Mouse (Mus musculus) embryonic facial prominence, embryonic 13.5 days (tissue): ENCODE data around the gene Serpina16. TPM values are rescaled to one million over a fixed set of nuclear protein-coding genes. Genes with fewer than 3 reads are reported as not detected.
"Not testable (repeated sequence)": the region's sequence is repeated elsewhere in the genome, so short reads cannot be mapped to it uniquely, and the experiment has no call there.

Experiments
- ATAC-seq: fragments of 200-750 bp; cut with Nextera tagmentation; 2 replicates; pipeline ENCODE4 v1.8.0; 2017; ENCODE audit warnings: low read depth; ENCODE audit not compliant: insufficient number of reproducible peaks, insufficient read depth, low FRiP score, low TSS enrichment
- H3K27ac ChIP-seq: fragments of 300-500 bp; sonication (generic); 2 replicates; pipeline ENCODE4 v1.5.1; 2015; ENCODE audit warnings: moderate library complexity, mild to moderate bottlenecking, inconsistent platforms
- H3K27me3 ChIP-seq: fragments of 300-500 bp; sonication (generic); 2 replicates; pipeline ENCODE4 v1.6.1; 2015; ENCODE audit warnings: mild to moderate bottlenecking, inconsistent platforms
- H3K36me3 ChIP-seq: fragments of 300-500 bp; sonication (generic); 2 replicates; pipeline ENCODE4 v1.6.1; 2015; ENCODE audit warnings: mild to moderate bottlenecking, inconsistent platforms
- H3K4me1 ChIP-seq: fragments of 300-500 bp; sonication (generic); 2 replicates; pipeline ENCODE4 v1.6.1; 2015; ENCODE audit warnings: inconsistent platforms
- H3K4me2 ChIP-seq: fragments of 300-500 bp; sonication (generic); 2 replicates; pipeline ENCODE4 v1.6.1; 2015; ENCODE audit warnings: moderate library complexity, mild to moderate bottlenecking, inconsistent platforms
- H3K4me3 ChIP-seq: fragments of 300-500 bp; sonication (generic); 2 replicates; pipeline ENCODE4 v1.5.1; 2015; ENCODE audit warnings: mild to moderate bottlenecking, inconsistent platforms
- H3K9ac ChIP-seq: fragments of 300-500 bp; sonication (generic); 2 replicates; pipeline ENCODE4 v1.6.1; 2015; ENCODE audit warnings: mild to moderate bottlenecking, inconsistent platforms
- H3K9me3 ChIP-seq: fragments of 300-500 bp; sonication (generic); 2 replicates; pipeline ENCODE4 v1.6.1; 2016; ENCODE audit warnings: inconsistent platforms
- whole genome bisulfite sequencing: fragments of 180-500 bp; shearing (Covaris S2); methylation state at CpG from one replicate; pipeline ENCODE4 v1.1.7; 2015; ENCODE audit warnings: mixed read lengths; 5-methylcytosine and 5-hydroxymethylcytosine counted together
- polyA plus RNA-seq: library from polyadenylated mRNA; unstranded; fragments of >200 nt; fragmentation: Nextera tagmentation; extraction: Ambion mirVana; gene quantifications from 2 replicates; pipeline ENCODE4 v1.2.1, GENCODE M21; 2015

Serpina16 gene
- polyA plus RNA-seq, 1 experiment from 2014 or later = not detected

DNA sequence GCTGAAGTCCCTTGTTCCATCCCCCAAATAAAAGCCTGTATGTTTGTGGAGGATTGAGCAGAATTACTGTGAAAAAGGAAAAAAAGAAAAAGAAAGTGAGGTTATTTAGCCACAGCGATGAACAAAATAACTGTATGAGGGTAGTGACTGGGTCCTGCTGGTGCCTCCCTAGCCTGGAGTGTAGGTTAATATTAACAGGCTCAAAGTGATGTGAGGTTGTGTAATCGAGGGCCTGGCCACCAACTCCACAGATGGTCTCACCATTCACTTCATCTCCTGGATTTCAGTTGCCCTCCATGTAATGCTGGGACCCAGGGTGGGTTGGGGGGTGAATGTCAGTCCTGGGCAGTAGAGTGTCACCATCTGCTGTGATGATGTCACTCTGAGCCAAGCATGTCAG lies 5.8 kb upstream of the Serpina16 start:
- Histone ChIP-seq H3K27ac (no peak overlapping the region), H3K9ac (no peak overlapping the region), H3K27me3 (no peaks in the 10 kb centered on the region), H3K4me1 (no peaks in the 10 kb centered on the region), H3K4me3 (no peak overlapping the region), H3K4me2 (no peak overlapping the region), H3K9me3 (no peaks in the 10 kb centered on the region), H3K36me3 (no peaks in the 10 kb centered on the region)
- no peak for ATAC-seq
- whole genome bisulfite sequencing = 80% methylated on average over 2 of the region's 2 CpGs

DNA sequence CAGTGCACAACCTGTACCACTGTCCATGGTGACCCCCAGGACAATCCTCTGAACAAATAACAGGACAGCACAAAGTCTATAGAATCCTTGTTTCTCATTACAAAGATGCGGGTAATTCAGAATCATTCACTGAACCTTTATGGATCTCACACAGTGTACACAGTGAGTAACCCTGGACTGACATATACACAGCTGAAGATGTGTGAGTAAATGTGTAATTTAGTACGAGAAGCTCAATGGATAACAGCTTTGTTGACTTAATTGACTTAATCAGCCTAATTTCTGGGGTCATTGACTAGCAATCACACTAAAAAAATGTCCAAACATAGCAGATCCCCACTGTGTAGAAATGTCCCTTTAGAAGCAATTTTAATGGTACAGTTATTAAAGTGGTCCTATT lies 5.2 kb upstream of the Serpina16 start:
- Histone ChIP-seq H3K27me3 (no peaks in the 10 kb centered on the region), H3K9ac (no peak overlapping the region), H3K36me3 (no peaks in the 10 kb centered on the region), H3K4me2 (no peak overlapping the region), H3K9me3 (no peaks in the 10 kb centered on the region), H3K27ac (no peak overlapping the region), H3K4me3 (no peak overlapping the region), H3K4me1 (no peaks in the 10 kb centered on the region)
- WGBS = 73% methylated on average over 2 of the region's 2 CpGs
- no peak for ATAC-seq

DNA sequence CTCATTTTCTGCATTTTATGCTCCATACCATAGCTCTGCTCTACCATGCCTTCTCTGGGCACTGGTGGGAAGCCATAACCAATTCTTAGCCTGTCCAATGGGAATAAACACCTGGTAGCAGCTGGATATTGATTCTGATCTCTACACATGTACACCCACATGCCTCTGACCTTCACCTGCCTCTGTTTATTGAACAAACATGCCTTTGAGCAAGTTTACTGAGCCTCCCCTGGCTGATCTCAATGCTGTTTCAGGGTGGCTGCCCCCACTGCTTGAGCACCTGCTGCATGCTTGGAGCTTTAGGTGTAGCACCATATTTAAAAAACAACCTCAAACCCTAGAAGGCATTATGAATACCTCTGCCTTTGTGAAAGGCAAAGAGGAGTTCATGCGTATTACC lies 3.9 kb upstream of the Serpina16 start:
- H3K27me3 ChIP-seq, ATAC-seq: not testable (repeated sequence)
- 97% methylated on average over 1 of the region's 1 CpGs for WGBS

DNA sequence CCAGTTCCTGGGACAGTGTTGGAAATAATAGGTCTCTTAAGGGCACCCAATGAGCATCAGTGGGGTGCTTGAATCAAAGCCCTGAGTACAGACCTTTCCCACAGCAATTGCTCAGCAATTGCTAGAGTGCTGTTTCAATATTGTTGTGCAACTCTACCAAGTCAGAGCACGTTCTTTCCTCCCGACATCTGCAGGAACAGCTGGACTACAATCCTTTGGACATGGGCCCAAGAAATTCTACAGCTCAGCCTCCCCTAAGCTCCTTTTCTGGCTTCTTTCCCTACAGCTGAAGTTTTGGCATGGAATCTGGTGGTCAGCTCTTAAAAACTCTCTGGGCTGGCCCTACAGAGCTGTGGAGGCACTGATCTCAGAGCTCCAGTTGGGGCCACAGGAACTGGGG lies 2.8 kb downstream of the Serpina16 start:
- Histone ChIP-seq H3K4me1 (no peaks in the 10 kb centered on the region), H3K27ac (no peak overlapping the region), H3K4me2 (no peak overlapping the region), H3K27me3 (no peaks in the 10 kb centered on the region), H3K4me3 (no peak overlapping the region), H3K36me3 (no peaks in the 10 kb centered on the region), H3K9me3 (no peaks in the 10 kb centered on the region), H3K9ac (no peak overlapping the region)
- 83% methylated on average over 2 of the region's 2 CpGs for WGBS
- ATAC-seq = no peak

More for the DNA sequence above, 3.9 kb upstream of the Serpina16 start:
- H3K4me3 ChIP-seq, H3K36me3 ChIP-seq, H3K9ac ChIP-seq, H3K27ac ChIP-seq, H3K4me1 ChIP-seq, H3K4me2 ChIP-seq, H3K9me3 ChIP-seq: not testable (repeated sequence)

DNA sequence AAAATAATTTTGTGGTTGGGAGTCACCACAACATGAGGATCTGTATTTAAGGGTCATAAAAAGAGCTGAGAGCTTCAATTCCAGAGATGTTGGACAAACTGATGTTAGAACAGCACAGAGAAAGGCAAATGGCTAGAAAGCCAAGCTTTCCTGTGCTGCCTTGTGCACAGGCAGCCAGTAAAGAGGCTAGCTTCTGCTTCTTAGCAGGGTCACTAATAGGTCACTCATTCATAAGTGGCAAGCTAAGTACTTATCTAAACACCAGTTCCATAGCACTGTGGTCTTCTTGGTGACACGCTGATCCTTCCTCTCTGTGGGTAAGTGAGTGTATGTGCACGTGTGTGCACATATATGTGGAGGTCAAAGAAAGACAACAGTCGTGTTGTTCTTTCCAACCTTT lies 4.5 kb downstream of the Serpina16 start:
- no peak overlapping the region for H3K4me3 ChIP-seq
- no peaks in the 10 kb centered on the region for H3K27me3 ChIP-seq
- no peak for ATAC-seq
- no peak overlapping the region for H3K27ac ChIP-seq
- no peak overlapping the region for H3K9ac ChIP-seq
- H3K36me3 ChIP-seq = no peaks in the 10 kb centered on the region
- H3K4me2 ChIP-seq = no peak overlapping the region
- no peaks in the 10 kb centered on the region for H3K9me3 ChIP-seq
- 77% methylated on average over 3 of the region's 3 CpGs for WGBS
- H3K4me1 ChIP-seq = no peaks in the 10 kb centered on the region

DNA sequence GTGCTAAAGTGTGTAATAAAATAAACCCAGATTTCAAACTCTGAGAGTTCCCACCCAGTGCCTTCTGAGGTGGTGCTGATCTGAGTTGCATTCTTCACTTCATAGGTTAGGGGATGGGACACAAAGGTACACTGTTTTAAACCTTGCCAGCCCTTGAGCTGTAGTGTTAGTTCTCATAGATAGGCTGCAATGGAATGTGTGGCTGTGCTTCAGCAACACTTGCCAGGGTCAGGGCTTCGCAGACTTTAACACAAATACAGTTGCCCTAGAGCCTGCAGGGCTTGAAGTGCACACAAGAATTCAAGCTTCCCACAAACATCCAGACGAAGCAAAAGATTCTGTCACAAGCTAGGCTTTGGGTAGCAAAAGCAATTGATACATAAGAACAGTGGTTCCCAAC lies 5.0 kb downstream of the Serpina16 start:
- WGBS = 55% methylated on average over 2 of the region's 2 CpGs
- Histone ChIP-seq H3K9me3 (no peaks in the 10 kb centered on the region), H3K9ac (no peak overlapping the region), H3K4me1 (no peaks in the 10 kb centered on the region), H3K4me3 (no peak overlapping the region), H3K27me3 (no peaks in the 10 kb centered on the region), H3K27ac (no peak overlapping the region), H3K4me2 (no peak overlapping the region), H3K36me3 (no peaks in the 10 kb centered on the region)
- no peak for ATAC-seq

DNA sequence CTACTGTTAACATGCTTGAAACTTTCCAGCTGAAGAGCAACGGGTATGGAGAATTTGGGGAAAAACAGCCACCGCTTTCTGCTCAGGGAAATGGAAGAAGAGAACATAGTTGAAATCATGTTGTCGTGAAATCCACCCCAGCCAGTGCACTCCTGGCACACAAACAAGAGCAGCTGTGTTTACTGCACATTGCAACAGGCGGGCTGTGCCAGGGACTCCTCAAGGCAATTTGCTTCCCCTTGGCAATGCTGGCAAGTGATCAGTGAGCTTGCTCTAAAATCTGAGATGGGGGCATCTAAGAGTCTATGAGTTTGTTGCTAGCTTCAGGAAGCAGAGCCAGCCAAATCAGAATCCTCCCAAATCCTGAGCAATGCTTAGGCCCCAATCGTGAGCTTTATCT lies 5.6 kb downstream of the Serpina16 start:
- Histone ChIP-seq H3K4me2 (no peak overlapping the region), H3K4me1 (no peaks in the 10 kb centered on the region), H3K27me3 (no peaks in the 10 kb centered on the region), H3K4me3 (no peak overlapping the region), H3K9me3 (no peaks in the 10 kb centered on the region), H3K9ac (no peak overlapping the region), H3K36me3 (no peaks in the 10 kb centered on the region), H3K27ac (no peak overlapping the region; the same call in 1 of the 2 replicates)
- 73% methylated on average over 5 of the region's 5 CpGs for WGBS
- ATAC-seq = no peak

DNA sequence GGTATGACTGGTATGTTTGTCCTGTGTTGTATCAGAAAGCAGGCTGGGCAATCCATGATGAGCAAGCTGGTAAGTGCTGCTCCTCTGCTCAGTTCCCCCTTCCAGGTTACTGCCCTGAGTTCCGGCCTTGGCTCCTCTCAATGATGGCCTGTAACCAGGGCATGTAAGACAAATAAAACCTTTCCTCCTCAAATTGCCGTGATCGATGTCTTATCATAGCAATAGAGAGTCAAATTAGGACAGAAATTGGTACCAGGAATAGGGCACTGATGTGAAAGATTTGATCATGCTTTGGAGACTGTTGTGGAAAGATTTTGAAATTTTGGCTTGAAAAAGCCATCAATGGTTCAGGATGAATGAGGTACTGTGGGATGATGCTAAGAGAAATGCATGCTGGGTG lies 10.7 kb downstream of the Serpina16 start:
- H3K9me3 ChIP-seq = no peaks in the 10 kb centered on the region
- H3K4me3 ChIP-seq = no peak overlapping the region
- WGBS = 93% methylated on average over 3 of the region's 3 CpGs
- ATAC-seq = no peak
- no peaks in the 10 kb centered on the region for H3K4me1 ChIP-seq
- no peak overlapping the region for H3K9ac ChIP-seq
- no peaks in the 10 kb centered on the region for H3K27me3 ChIP-seq
- no peaks in the 10 kb centered on the region for H3K36me3 ChIP-seq
- H3K27ac ChIP-seq = no peak overlapping the region
- H3K4me2 ChIP-seq = no peak overlapping the region

DNA sequence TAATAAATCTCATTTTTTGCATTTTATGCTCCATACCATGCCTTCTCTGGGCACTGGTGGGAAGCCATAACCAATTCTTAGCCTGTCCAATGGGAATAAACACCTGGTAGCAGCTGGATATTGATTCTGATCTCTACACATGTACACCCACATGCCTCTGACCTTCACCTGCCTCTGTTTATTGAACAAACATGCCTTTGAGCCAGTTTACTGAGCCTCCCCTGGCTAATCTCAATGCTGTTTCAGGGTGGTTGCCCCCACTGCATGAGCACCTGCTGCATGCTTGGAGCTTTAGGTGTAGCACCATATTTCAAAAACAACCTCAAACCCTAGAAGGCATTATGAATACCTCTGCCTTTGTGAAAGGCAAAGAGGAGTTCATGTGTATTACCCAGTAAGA lies 13.9 kb downstream of the Serpina16 start:
- H3K4me2 ChIP-seq, H3K27me3 ChIP-seq, H3K9me3 ChIP-seq, H3K9ac ChIP-seq, H3K36me3 ChIP-seq, H3K27ac ChIP-seq, ATAC-seq, H3K4me3 ChIP-seq, H3K4me1 ChIP-seq: not testable (repeated sequence)

DNA sequence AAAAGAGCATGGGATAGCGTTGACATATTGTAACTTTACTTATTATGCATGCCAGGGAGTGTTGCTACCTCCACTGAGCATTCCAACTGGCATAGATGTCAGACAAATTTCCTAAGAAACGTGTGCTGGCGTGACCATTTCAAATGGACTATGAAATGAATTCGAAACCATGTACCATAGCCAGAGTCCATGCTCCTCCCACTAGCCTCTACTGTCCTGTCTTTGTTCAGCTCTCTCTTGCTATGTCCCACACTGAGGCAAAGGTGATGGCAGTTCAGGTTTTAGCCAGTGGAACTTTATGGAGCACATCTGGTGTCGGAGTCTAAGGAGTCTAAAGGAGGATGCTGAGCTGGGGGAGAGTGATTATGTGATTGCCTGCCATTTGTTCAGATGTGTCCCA lies 15.9 kb downstream of the Serpina16 start:
- Histone ChIP-seq H3K4me2 (no peak overlapping the region), H3K4me3 (no peak overlapping the region), H3K9ac (no peak overlapping the region), H3K36me3 (no peaks in the 10 kb centered on the region), H3K27ac (no peak overlapping the region), H3K27me3 (no peaks in the 10 kb centered on the region), H3K4me1 (no peaks in the 10 kb centered on the region), H3K9me3 (no peaks in the 10 kb centered on the region)
- 78% methylated on average over 5 of the region's 5 CpGs for WGBS
- no peak for ATAC-seq

DNA sequence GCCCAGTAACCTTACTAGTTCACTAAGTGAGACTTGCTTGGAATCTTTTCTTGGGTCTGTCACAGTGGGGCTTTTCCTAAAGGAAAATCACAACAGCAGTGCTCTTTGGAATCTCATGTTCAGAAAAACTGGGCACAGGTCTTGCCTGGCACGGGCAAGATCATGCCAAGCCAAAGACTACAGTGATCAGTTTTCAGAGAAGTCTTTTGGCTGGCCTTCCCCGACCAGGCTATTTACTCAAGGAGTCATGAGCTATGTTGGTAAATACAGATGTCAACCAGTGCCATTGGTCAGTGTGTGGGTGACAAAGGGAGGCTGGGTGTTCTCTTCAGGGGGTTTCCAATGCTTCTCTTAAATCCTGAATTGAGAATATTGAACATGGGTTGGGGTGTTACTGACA lies 16.8 kb downstream of the Serpina16 start:
- WGBS = 87% methylated on average over 2 of the region's 2 CpGs

DNA sequence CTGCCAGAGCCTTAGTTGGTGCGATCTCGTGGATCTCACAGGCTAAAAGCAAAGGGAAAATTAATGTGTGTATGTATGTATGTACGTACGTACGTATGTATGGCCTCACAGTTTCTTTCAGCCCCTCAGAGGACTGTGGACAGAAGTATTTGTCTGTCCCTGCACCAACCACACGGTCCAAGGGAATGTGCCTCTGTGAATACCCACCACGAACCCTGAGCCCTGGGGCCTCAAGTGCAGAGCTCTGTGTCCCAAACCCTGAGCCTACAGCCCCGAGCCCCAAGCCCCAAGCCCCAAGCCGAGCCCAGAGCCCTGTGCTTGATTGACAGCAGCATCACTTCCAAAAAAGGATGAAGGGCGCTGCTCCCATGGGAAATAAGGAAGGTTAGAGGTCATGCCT lies 17.9 kb downstream of the Serpina16 start:
- no peak for ATAC-seq
- Histone ChIP-seq H3K27ac (no peak overlapping the region), H3K27me3 (no peaks in the 10 kb centered on the region), H3K4me3 (no peak overlapping the region), H3K9ac (no peak overlapping the region), H3K36me3 (no peaks in the 10 kb centered on the region), H3K4me1 (no peaks in the 10 kb centered on the region), H3K4me2 (no peak overlapping the region), H3K9me3 (no peaks in the 10 kb centered on the region)
- 80% methylated on average over 10 of the region's 10 CpGs for WGBS

More for the DNA sequence above, 16.8 kb downstream of the Serpina16 start:
- Histone ChIP-seq H3K36me3 (no peaks in the 10 kb centered on the region), H3K4me2 (no peak overlapping the region), H3K27me3 (no peaks in the 10 kb centered on the region), H3K4me1 (no peaks in the 10 kb centered on the region), H3K9ac (no peak overlapping the region), H3K9me3 (no peaks in the 10 kb centered on the region), H3K27ac (no peak overlapping the region), H3K4me3 (no peak overlapping the region)
- ATAC-seq = no peak
